Comparison of ENCODE assay signal across 16 mouse cellular contexts in genomic region chr1:154515350-154515749, GRCm38 (mm10).
"Had no signal": no experiment of that assay in that cellular context is flagged by ENCODE, and none has a peak within 500 bp of the region (broad histone marks: within the 10 kb centered on the region; RNA-seq: fewer than 3 reads in every experiment).

No protein-coding gene starts in this region.

- H3K27me3 ChIP-seq: neural tube, embryonic 13.5 days; neural tube, embryonic 15.5 days; stomach, embryonic 15.5 days had no signal

- H3K9ac ChIP-seq: neural tube, embryonic 13.5 days; neural tube, embryonic 15.5 days; stomach, embryonic 15.5 days had no signal

- H3K9me3 ChIP-seq: neural tube, embryonic 13.5 days; neural tube, embryonic 15.5 days; stomach, embryonic 15.5 days had no signal

- H3K4me2 ChIP-seq: neural tube, embryonic 13.5 days; neural tube, embryonic 15.5 days; stomach, embryonic 15.5 days had no signal

- H3K27ac ChIP-seq: neural tube, embryonic 13.5 days; neural tube, embryonic 15.5 days; stomach, embryonic 15.5 days; stomach, postnatal 0 days had no signal

- H3K4me3 ChIP-seq: neural tube, embryonic 13.5 days; neural tube, embryonic 15.5 days; stomach, embryonic 15.5 days had no signal

- H3K36me3 ChIP-seq: neural tube, embryonic 13.5 days; neural tube, embryonic 15.5 days; stomach, embryonic 15.5 days had no signal

- H3K4me1 ChIP-seq: neural tube, embryonic 13.5 days; neural tube, embryonic 15.5 days; stomach, embryonic 15.5 days had no signal

- DNase-seq: retina, postnatal 1 day; right cerebral cortex, adult 18-20 months; right cerebral cortex, postnatal 14 days; right cerebral cortex, postnatal 25 days; right cerebral cortex, postnatal 4 days; spleen, adult 18-20 months; thymus, adult 18-20 months; thymus, adult 2 months; thymus, postnatal 14 days; thymus, postnatal 25 days; thymus, postnatal 36 days; thymus, postnatal 4 days had no signal
